Mouse (Mus musculus): ENCODE measurements around the gene Ddx19b. TPM values are rescaled to one million over a fixed set of nuclear protein-coding genes. Genes with fewer than 3 reads are reported as not detected.
"Not testable (repeated sequence)": the region's sequence is repeated elsewhere in the genome, so short reads cannot be mapped to it uniquely, and the experiment has no call there.

Ddx19b gene
- total RNA-seq, 1 experiment = 25.3 TPM

DNA sequence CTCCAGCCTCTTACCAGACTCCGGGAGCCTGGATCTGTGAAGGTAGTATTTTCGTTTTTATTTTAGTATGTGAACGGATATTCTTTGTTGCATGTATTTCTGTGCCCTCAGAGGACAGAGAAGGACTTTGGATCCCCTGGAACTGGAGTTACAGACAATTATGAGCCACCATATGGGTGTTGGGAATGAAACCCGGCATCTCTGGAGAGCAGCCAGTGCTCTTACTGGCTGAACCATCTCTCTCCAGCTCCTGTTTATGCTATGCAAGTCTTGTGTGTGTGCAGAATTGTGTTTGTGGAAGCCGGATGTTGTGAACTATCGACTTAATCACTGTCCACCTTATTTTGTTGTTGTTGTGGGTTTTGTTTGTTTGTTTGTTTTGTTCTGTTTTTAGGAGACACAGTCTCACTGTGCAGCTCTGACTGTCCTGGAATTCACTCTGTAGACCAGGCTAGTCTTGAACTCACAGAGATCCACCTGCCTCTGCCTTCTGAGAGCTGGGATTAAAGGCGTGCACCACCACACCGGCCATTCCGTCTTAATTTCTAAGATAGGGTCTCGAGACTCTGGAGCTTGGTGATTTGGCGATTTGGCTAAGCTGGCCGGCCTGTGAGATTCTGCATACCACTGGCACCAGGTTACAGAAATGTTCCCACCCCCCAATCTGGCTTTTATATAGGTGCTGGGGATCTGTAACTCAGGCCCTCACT, 72.3 kb downstream of the Ddx19b start:
- peaks cover 5% of the 10 kb centered on the region; the same call in 1 of the 2 replicates for H3K36me3 ChIP-seq (ENCODE audit: control insufficient read depth, insufficient read depth, low read length, poor library complexity, severe bottlenecking)
- no peak overlapping the region for H3K27ac ChIP-seq (ENCODE audit: insufficient read depth, low read depth, low read length, poor library complexity, severe bottlenecking)
- no peak overlapping the region for H3K9ac ChIP-seq (ENCODE audit: insufficient read depth, low read depth, low read length, poor library complexity, severe bottlenecking)
- TF ChIP-seq ZNF384 (IDR thresholded peaks at IDR 0.05; ENCODE audit: low read depth, low read length) = no peak
- TF ChIP-seq MAFK (IDR thresholded peaks at IDR 0.05; ENCODE audit: insufficient read depth, low read depth, low read length) = no peak
- no peak for TF ChIP-seq ZC3H11A (IDR thresholded peaks at IDR 0.05; ENCODE audit: borderline replicate concordance, low read depth, low read length)
- no peak for TF ChIP-seq CHD2 (IDR thresholded peaks at IDR 0.05; ENCODE audit: low read depth, low read length)
- TF ChIP-seq HCFC1 (IDR thresholded peaks at IDR 0.05; ENCODE audit: borderline replicate concordance, insufficient read depth, low read length) = no peak
- in situ Hi-C loops (cut with MboI; ENCODE audit: low sequenced_read_pairs in 2 of 2, unreplicated experiment in 2 of 2) = no loop called here
- peaks cover 0 to 8% of the 10 kb centered on the region in 2 experiments; a peak in 2 of 4 replicates for H3K4me1 ChIP-seq (ENCODE audit: control insufficient read depth in 2 of 2, insufficient read depth in 2 of 2, low read length in 2 of 2, poor library complexity in 1 of 2)
- DNase-seq (ENCODE audit: low read depth, low spot score) = no peak
- H3K9me3 ChIP-seq (ENCODE audit: control insufficient read depth, insufficient read depth, low read depth, low read length) = no peaks in the 10 kb centered on the region
- H3K4me3 ChIP-seq (ENCODE audit: insufficient read depth in 1 of 2, low read depth in 1 of 2, low read length in 2 of 2, poor library complexity in 1 of 2, severe bottlenecking in 1 of 2) = no peak overlapping the region

DNA sequence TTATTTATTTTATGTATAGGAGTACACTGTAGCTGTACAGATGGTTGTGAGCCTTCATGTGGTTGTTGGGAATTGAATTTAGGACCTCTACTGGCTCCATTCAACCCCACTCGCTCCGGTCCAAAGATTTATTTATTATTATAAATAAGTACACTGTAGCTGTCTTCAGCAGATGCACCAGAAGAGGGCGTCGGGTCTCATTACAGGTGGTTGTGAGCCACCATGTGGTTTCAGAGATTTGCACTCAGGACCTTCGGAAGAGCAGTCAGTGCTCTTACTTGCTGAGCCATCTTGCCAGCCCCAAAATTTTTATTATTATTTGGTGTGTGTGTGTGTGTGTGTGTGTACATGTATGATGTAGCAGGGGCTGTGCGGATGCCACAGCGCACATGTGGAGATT, 73.0 kb downstream of the Ddx19b start:
- in situ Hi-C loops (cut with MboI; ENCODE audit: low sequenced_read_pairs in 2 of 2, unreplicated experiment in 2 of 2); H3K9ac ChIP-seq (ENCODE audit: insufficient read depth, low read depth, low read length, poor library complexity, severe bottlenecking); H3K9me3 ChIP-seq (ENCODE audit: control insufficient read depth, insufficient read depth, low read depth, low read length); H3K36me3 ChIP-seq (ENCODE audit: control insufficient read depth, insufficient read depth, low read length, poor library complexity, severe bottlenecking); DNase-seq (ENCODE audit: low read depth, low spot score); H3K4me3 ChIP-seq (ENCODE audit: insufficient read depth in 1 of 2, low read depth in 1 of 2, low read length in 2 of 2, poor library complexity in 1 of 2, severe bottlenecking in 1 of 2); H3K27ac ChIP-seq (ENCODE audit: insufficient read depth, low read depth, low read length, poor library complexity, severe bottlenecking); H3K4me1 ChIP-seq (ENCODE audit: control insufficient read depth in 2 of 2, insufficient read depth in 2 of 2, low read length in 2 of 2, poor library complexity in 1 of 2): not testable (repeated sequence)

DNA sequence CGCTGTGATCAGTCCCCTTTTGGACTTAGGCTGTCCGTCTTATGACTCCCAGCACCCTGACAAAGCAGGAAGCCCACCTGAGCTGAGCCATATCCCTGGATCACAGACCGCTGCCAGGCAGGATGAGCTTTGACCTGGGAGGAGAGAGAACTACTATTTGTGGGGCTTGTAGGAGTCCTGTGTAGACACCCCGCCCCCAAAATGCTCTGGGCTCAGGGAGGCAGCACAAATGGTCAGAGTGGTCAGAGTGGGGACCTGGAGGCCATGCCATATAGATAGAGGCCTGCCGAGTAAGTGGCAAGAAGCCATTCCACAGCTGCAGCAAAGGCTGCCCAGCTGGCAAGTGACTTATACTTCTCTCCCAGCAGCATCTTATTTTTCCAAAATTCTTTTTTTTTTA, 73.4 kb downstream of the Ddx19b start:
- Histone ChIP-seq H3K4me1 (ENCODE audit: control insufficient read depth in 2 of 2, insufficient read depth in 2 of 2, low read length in 2 of 2, poor library complexity in 1 of 2) (peaks cover 0 to 8% of the 10 kb centered on the region in 2 experiments; a peak in 2 of 4 replicates), H3K36me3 (ENCODE audit: control insufficient read depth, insufficient read depth, low read length, poor library complexity, severe bottlenecking) (peaks cover 5% of the 10 kb centered on the region; the same call in 1 of the 2 replicates), H3K9me3 (ENCODE audit: control insufficient read depth, insufficient read depth, low read depth, low read length) (no peaks in the 10 kb centered on the region), H3K27ac (ENCODE audit: insufficient read depth, low read depth, low read length, poor library complexity, severe bottlenecking) (no peak overlapping the region), H3K9ac (ENCODE audit: insufficient read depth, low read depth, low read length, poor library complexity, severe bottlenecking) (no peak overlapping the region), H3K4me3 (ENCODE audit: insufficient read depth in 1 of 2, low read depth in 1 of 2, low read length in 2 of 2, poor library complexity in 1 of 2, severe bottlenecking in 1 of 2) (no peak overlapping the region)
- in situ Hi-C loops (cut with MboI; ENCODE audit: low sequenced_read_pairs in 2 of 2, unreplicated experiment in 2 of 2) = no loop called here
- TF ChIP-seq CHD2 (IDR thresholded peaks at IDR 0.05; ENCODE audit: low read depth, low read length) (no peak), ZC3H11A (IDR thresholded peaks at IDR 0.05; ENCODE audit: borderline replicate concordance, low read depth, low read length) (no peak), HCFC1 (IDR thresholded peaks at IDR 0.05; ENCODE audit: borderline replicate concordance, insufficient read depth, low read length) (no peak), MAFK (IDR thresholded peaks at IDR 0.05; ENCODE audit: insufficient read depth, low read depth, low read length) (no peak), ZNF384 (IDR thresholded peaks at IDR 0.05; ENCODE audit: low read depth, low read length) (no peak)
- no peak for DNase-seq (ENCODE audit: low read depth, low spot score)

DNA sequence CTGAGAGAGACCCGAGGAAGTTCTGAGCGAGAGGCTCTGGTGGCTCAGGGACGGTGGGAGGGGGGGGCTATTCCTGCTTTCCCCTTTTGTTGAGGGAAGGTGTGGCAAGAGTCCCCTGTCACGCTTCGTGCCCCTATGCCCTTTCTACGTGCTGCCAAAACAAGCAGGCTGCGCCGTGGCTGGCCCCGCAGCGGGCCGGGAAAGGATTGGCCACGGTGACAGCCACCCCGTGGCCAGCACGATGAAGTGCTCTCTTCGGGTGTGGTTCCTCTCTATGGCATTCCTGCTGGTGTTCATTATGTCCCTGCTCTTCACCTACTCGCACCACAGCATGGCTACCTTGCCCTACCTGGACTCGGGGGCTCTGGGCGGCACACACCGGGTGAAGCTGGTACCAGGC, 74.1 kb downstream of the Ddx19b start:
- no peak for DNase-seq (ENCODE audit: low read depth, low spot score)
- H3K36me3 ChIP-seq (ENCODE audit: control insufficient read depth, insufficient read depth, low read length, poor library complexity, severe bottlenecking) = peaks cover 5% of the 10 kb centered on the region; the same call in 1 of the 2 replicates
- no peak overlapping the region for H3K27ac ChIP-seq (ENCODE audit: insufficient read depth, low read depth, low read length, poor library complexity, severe bottlenecking)
- H3K9ac ChIP-seq (ENCODE audit: insufficient read depth, low read depth, low read length, poor library complexity, severe bottlenecking) = no peak overlapping the region
- peaks cover 0 to 8% of the 10 kb centered on the region in 2 experiments; a peak in 2 of 4 replicates for H3K4me1 ChIP-seq (ENCODE audit: control insufficient read depth in 2 of 2, insufficient read depth in 2 of 2, low read length in 2 of 2, poor library complexity in 1 of 2)
- no peaks in the 10 kb centered on the region for H3K9me3 ChIP-seq (ENCODE audit: control insufficient read depth, insufficient read depth, low read depth, low read length)
- in situ Hi-C loops (cut with MboI; ENCODE audit: low sequenced_read_pairs in 2 of 2, unreplicated experiment in 2 of 2) = no loop called here
- TF ChIP-seq ZC3H11A (IDR thresholded peaks at IDR 0.05; ENCODE audit: borderline replicate concordance, low read depth, low read length) (0 out of 2 replicates have a peak, but pooled peaks have one; percentile 13), ZNF384 (IDR thresholded peaks at IDR 0.05; ENCODE audit: low read depth, low read length) (no peak), CHD2 (IDR thresholded peaks at IDR 0.05; ENCODE audit: low read depth, low read length) (no peak)
- H3K4me3 ChIP-seq (ENCODE audit: insufficient read depth in 1 of 2, low read depth in 1 of 2, low read length in 2 of 2, poor library complexity in 1 of 2, severe bottlenecking in 1 of 2) = peak overlapping the region in 1 of 2 experiments; percentile 16; a peak in 1 of 4 replicates
